Mouse (Mus musculus) natural killer cell, adult 2 months (primary cell): ENCODE results near the gene Uggt1.

Source experiments
- DNase-seq, 2 experiments: peaks; one replicate each; pipeline ENCODE4 v3.0.0; 2022; ENCODE audit warnings: low spot score in 2 of 2

Uggt1 gene

GRCm38 (mm10) chr1:36257276-36257675 lies 12.8 kb upstream of the Uggt1 start:
- no peak for DNase-seq

- no peak for DNase-seq
Measured at GRCm38 (mm10) chr1:36255871-36256640, 11.5 kb upstream of the Uggt1 start.

- DNase-seq, result no peak
Measured at GRCm38 (mm10) chr1:36254635-36255360, 10.3 kb upstream of the Uggt1 start.

DNA sequence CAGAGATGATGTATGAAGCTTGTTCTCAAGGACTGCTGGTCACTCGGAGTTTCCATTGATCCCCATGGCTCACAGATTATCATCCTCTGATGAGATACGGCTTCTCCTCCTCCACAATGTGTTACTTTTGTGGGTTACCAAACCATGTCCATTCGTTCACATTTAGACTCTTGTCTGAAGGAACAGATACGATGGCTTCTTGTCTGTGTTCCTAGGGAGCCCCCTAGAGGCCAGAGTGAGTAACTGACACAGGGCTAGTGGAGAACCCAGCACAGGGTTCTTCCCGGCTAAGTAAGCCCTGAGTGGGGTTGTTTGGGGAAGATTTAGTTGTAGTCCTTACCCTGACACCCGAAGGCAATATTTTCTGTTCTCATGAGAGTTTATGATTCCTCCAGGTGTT lies 8.3 kb upstream of the Uggt1 start:
- DNase-seq, result peak; percentile 69 to 79

DNA sequence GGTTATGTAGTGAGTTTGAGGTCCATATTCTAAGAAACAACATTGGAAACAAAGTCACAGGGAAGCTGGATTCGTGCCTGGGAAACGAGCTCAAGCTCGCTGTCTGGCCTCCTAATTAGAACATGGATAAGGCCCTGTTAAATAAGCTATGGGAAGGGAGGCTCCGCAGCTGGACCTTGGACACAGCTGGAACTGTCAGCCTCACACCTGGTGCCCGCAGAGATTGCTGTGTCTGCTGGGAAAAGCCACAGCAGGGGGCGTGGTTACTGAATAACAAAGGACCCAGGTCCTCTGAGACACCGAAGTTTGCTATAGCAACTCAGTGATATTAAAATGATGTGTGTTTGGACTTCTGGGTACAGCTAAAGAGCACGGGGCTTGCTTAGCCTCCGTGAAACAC lies 6.9 kb upstream of the Uggt1 start:
- DNase-seq, result no peak

DNA sequence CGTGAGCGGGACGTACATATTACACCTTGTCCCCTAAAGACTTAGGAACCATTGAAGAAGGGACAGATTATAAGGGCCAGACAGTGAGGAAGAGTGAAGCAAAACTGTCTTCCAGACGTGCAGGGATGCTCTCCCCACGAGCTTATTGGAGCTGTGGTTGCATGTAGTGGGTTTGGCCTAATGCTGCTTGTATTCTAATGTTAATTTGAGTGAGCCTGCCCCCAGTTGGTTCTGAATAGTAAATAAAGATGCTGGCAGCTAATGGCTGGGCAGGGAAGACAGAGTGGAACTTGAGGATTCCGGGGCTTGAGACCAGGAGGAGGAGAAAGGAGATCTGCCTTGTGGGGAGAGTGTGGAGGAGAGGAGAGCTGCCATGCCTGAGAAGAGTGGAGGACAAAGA lies 2.2 kb upstream of the Uggt1 start:
- no peak for DNase-seq

DNA sequence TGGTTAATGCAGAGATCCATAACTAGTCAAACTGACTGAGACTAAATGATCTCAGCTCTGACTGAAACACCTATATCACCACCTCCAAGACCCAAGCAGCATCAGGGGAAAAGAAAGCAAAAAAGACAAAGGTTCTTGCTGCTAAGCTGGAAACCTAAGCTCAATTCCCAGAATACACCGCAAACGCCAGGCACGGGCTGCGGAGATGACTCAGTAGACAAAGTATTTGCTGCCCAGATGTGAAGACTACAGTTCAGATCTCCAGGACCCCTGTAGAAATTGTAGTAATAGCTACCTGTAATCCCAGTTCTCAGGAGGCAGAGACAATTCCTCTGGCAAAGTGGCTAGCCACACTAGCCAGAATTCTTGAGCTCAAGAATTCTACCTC lies 302 bp upstream of the Uggt1 start:
- no peak for DNase-seq

GRCm38 (mm10) chr1:36243447-36244057 lies 968 bp downstream of the Uggt1 start:
- no peak for DNase-seq

GRCm38 (mm10) chr1:36241903-36242429 lies 2.6 kb downstream of the Uggt1 start:
- no peak for DNase-seq

- DNase-seq, result no peak
Measured at GRCm38 (mm10) chr1:36240176-36240575, 4.3 kb downstream of the Uggt1 start.

GRCm38 (mm10) chr1:36239396-36239795 lies 5.1 kb downstream of the Uggt1 start:
- DNase-seq, result no peak

DNA sequence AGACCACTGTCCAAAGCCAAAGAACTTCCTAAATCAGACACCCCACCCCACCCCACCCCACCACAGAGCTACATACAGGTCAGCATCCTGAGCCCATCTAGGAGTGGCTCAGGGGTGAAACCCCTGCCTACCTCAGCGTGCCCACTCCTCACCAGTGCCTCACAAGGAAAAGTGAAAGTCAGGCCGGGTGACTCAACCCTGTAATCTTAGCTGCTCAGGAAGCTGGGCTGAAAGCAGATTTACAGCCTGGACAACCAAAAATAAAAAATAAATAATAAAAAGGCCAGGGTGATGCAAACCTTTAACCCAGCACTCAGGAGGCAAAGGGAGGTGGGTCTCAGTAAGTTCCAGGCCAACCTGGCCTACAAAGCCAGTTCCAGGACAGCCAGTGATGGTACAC lies 8.7 kb downstream of the Uggt1 start:
- DNase-seq, result no peak

GRCm38 (mm10) chr1:36235057-36235639 lies 9.4 kb downstream of the Uggt1 start:
- no peak for DNase-seq

GRCm38 (mm10) chr1:36233218-36233617 lies 11.3 kb downstream of the Uggt1 start:
- no peak for DNase-seq

DNA sequence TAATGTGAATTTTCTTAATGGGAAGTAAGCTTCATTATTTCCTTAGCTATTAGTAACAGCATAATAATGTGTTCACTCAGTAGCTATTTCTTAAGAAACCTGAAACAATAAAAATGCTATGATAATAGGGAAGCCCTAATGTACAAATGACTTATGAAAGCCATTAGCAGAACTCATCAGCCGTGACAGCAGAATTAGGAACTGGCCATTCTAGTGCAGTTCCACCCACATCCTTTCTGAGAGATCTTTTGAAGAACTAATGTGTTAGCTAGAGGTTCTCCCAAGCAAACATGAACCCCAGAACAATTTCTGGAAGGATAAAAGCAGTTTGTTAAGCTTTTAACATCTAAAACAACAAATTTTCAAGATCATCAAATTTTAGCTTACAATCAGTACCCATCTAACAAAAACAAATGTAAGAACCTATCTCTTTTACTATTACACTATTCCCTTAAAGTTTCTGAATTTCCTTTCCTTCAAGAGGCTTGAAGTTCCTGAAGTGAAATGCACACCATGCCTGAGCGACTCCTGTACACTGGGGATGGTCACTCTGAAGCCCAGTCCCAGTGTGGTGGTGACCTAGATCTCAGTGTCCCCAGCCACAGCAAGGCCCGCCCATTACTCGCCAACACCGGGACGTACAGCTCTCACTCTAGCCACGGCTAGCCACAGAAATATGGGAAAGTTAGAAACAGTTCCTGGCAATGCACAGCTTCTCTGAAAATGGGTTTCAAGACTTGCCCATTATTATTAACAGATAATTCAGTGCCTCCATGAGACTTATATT lies 13.4 kb downstream of the Uggt1 start:
- DNase-seq, result peak in 1 of 2 experiments; percentile 6

GRCm38 (mm10) chr1:36228461-36228860 lies 16.1 kb downstream of the Uggt1 start:
- no peak for DNase-seq

DNA sequence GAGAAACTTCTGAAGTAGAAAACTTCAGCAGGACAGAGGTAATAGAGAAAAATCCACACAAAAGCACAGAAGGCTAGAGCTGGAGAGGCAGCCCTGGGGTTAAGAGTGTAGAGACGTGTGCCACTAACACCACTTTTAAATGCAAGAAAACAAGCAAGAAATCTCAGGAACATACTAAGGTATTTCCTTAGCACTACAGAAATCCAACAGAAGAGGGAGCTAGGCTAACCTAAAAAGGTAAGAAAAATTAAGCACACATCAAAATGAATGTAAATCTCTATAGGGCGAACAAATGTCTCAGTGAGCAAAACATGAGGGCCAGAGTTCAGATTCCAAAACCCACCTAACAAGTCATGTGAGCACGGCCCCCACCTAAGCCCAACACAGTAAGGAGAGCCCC lies 19.9 kb downstream of the Uggt1 start:
- DNase-seq, result no peak

DNA sequence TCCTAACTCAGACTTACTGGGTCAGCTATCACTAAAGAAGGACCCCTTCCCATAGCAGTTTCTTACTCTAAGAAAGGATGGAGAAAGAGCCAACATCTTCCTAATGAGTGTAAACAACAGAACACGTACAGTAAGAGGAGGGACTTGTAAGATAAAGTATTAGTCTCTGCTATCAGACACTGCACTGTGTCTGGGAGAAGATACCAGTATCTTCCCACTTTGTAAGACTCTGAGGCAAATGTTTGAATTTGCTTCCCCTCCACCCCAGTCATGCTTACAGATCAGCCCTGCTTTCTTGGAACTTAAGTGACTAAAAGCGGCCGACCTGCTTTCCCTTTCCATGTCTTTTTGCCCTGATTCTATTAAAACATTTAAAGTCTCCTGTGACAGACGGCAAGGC lies 30.2 kb downstream of the Uggt1 start:
- DNase-seq, result no peak

DNA sequence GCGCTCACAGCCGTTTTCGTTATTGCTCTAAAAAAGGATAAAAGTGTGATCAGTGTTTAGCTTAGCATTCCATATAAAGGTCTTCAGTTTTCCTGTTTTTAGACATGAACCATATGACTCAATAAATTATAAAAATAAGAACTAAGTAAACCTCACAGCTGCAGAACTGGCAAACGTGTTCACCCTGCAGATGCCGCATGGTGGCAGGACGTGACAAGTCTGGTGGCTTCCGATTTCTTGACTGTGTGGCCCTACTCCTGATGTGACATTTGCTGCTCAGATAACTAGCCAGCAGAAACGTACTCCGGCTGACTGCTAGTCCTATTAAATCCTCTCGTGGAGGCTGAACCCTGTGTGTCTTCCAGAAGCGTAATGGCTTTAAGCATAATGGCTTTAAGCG lies 42.8 kb downstream of the Uggt1 start:
- DNase-seq, result no peak

DNA sequence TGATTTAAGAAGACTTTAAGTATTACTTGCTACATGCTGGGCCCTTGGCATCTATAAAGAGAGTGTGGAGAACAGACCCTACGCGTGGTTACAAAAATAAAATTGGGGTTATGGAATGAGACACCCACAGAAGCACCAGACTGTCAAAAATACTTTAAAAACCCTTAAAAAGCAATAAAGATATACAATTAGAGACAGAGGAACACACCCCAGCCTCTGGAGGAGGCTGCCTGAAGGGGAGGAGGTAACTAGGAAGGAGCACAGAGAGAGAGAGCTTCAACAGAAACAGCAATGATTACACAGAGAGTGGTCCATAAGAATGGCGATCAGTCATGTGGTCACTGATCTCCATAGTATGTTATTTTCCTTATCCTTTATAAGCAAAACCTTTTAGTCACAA lies 50.0 kb downstream of the Uggt1 start:
- no peak for DNase-seq

DNA sequence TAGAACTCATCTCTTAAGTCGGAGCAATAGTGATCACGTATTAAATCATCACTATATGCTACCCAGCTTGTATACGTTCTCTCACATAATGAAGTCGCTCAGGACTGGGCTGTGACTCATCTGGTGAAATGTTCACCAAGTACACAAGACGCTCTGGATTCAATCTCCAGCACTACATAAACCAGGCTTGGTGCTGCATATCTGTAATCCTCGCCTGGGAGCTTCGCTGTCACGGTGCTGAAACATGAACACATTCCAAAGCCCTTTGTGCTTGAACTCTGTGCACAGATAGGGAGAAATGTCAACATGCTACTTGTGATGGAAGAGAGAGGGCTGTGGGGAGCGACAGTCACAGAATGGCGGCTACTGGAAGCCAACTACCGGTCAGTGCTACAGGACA lies 52.6 kb downstream of the Uggt1 start:
- DNase-seq, result no peak

- DNase-seq, result no peak
Measured at GRCm38 (mm10) chr1:36180038-36180437, 64.5 kb downstream of the Uggt1 start.
